ENCODE assay signal across 23 mouse cellular contexts in the genomic region with DNA sequence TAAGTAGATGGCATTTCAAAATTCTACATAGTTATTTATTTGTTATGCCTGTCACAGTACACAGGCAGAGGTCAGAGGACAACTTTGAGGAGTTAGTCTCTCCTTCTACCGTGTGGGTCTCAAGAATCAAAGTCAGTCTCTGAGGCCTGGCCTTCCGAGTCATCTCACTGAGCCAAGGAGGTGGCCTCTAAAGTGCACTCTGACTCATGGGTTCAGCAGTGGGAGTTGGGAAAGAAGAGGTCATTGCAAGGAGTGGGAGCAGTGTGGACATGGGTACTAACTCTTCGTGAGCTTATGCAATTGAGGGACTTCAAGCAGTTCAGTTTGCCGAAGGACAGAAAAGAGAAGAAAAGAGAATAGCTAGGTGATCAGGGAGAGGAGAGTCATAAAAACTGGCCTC. TPM values are rescaled to one million over a fixed set of nuclear protein-coding genes. Genes with fewer than 3 reads are reported as not detected.
A peak's percentile ranks its signal among the peaks of the same experiment; 100 is the strongest.
DNase-seq lines count a peak whose midpoint lies in the region; ATAC-seq lines count a peak whose summit lies in the region.
"Had no signal": no experiment of that assay in that cellular context is flagged by ENCODE, and none has a peak within 500 bp of the region (broad histone marks: within the 10 kb centered on the region; RNA-seq: fewer than 3 reads in every experiment).

No protein-coding gene starts in this region.

- peak; percentile 34 for ATAC-seq in megakaryocyte, adult 5-6 weeks (ENCODE audit: poor library complexity, severe bottlenecking)
- no peak for ATAC-seq in erythroblast, adult 5-6 weeks (replicated peaks; ENCODE audit: low FRiP score, poor library complexity, severe bottlenecking)
- ATAC-seq: forebrain, embryonic 14.5 days; intestine, embryonic 16.5 days had no signal

- DNase-seq in adrenal gland, adult 8-10 months = peak; percentile 44
- DNase-seq in adrenal gland, postnatal 25 days = no peak
- DNase-seq in 416B (ENCODE audit: low read depth) (peak; percentile 47), adipocyte (ENCODE audit: low spot score) (peak; percentile 14)
- DNase-seq in Muller cell, postnatal 12 days (ENCODE audit: inconsistent ontology term) = no peak
- no peak for DNase-seq in kidney, postnatal 14 days
- DNase-seq: B cell, adult 2 months; cerebellum, adult 11 months; cerebellum, adult 9-10 months; cerebellum, postnatal 36 days; gastrocnemius, postnatal 36 days; kidney, adult 9 months; kidney, postnatal 10 days; liver; lung, embryonic 14.5 days; midbrain, embryonic 14.5 days; retina, postnatal 1 day; right cerebral cortex, postnatal 14 days; thymus, postnatal 14 days had no signal

RNA-seq across cellular contexts. Expression of a gene that starts 10.3 kb away (rescaled TPM):
- total RNA-seq in adrenal gland, adult 8-10 months (2022) = 10 to 100 TPM in 2 of 4 experiments, 1 to 10 TPM in 2; 6.2 to 25.3 (median 16.2) TPM
- total RNA-seq in adrenal gland, postnatal 25 days (2021) = 22.6 and 31.4 TPM in 2 replicates
- 54.3 and 54.9 TPM in 2 replicates for total RNA-seq in megakaryocyte, adult 5-6 weeks (2015)
- 37.9 and 38.4 TPM in 2 replicates for total RNA-seq in megakaryocyte, adult 5-6 weeks (2017)
- total RNA-seq in erythroblast, adult 5-6 weeks (2015; ENCODE audit: low replicate concordance) = 6.5 and 11.3 TPM in 2 replicates
- total RNA-seq in erythroblast, adult 5-6 weeks (2017; ENCODE audit: low replicate concordance) = 5.6 and 9.5 TPM in 2 replicates

RNA-seq across cellular contexts. Expression of a gene that starts 41.0 kb away (rescaled TPM):
- 10 to 100 TPM; 49.9 to 75.6 (median 62.3) TPM for total RNA-seq in adrenal gland, adult 8-10 months (2022)
- total RNA-seq in adrenal gland, postnatal 25 days (2021) = 50.5 and 57.7 TPM in 2 replicates
- total RNA-seq in megakaryocyte, adult 5-6 weeks (2015) = 15.5 and 21.4 TPM in 2 replicates
- total RNA-seq in megakaryocyte, adult 5-6 weeks (2017) = 19.3 and 20.6 TPM in 2 replicates
- total RNA-seq in erythroblast, adult 5-6 weeks (2015; ENCODE audit: low replicate concordance) = 3.3 and 4.4 TPM in 2 replicates
- total RNA-seq in erythroblast, adult 5-6 weeks (2017; ENCODE audit: low replicate concordance) = 3.9 and 4.2 TPM in 2 replicates

Comparison
In these comparisons a context has a peak if more than half of its experiments do, and no peak if none do; other contexts are left out.
1. DNase-seq: peak in adrenal gland, adult 8-10 months (single experiment), 416B (single experiment) and adipocyte (single experiment); none in adrenal gland, postnatal 25 days (single experiment), Muller cell, postnatal 12 days (single experiment) and kidney, postnatal 14 days (single experiment).